12 mouse cellular contexts compared by ENCODE assay signal in the genomic region with DNA sequence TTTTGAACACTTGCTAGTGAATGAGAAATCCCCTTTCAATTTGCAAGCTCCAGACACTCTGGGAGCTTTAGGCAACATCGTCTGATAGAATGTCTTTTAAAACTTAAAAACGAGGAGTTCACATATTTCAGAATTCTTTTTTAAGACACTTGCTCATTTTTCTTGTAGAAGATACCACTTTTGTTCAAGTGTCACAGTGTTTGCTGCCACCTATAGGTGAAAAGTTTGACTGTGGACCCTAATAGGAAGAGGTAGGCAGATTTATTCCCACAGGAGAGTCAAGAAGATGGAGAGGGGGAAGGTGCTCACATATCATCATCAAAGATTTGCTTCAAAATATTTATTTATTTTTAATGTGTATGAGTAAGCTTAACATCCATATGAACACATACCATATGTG. TPM values are rescaled to one million over a fixed set of nuclear protein-coding genes. Genes with fewer than 3 reads are reported as not detected.
DNase-seq lines count a peak whose midpoint lies in the region; ATAC-seq and TF ChIP-seq lines count a peak whose summit lies in the region.
"Had no signal": no experiment of that assay in that cellular context is flagged by ENCODE, and none has a peak within 500 bp of the region (broad histone marks: within the 10 kb centered on the region; RNA-seq: fewer than 3 reads in every experiment).

No protein-coding gene starts in this region.

- TF ChIP-seq EP300 in lung, postnatal 0 days (IDR thresholded peaks at IDR 0.05): no peak

- DNase-seq in frontal cortex, postnatal 25 days (ENCODE audit: low spot score in 2 of 2): no peak
- peak; percentile 58 for DNase-seq in limb, embryonic 14.5 days (ENCODE audit: low spot score)
- DNase-seq in limb, embryonic 10.5 days (ENCODE audit: low spot score): no peak
- DNase-seq in ES-E14 (ENCODE audit: low read depth, low spot score): peak; percentile 34
- DNase-seq in lung, postnatal 0 days (ENCODE audit: low spot score): peak; percentile 51
- DNase-seq in natural killer cell, adult 2 months (ENCODE audit: low spot score in 2 of 2): no peak
- DNase-seq in frontal cortex, postnatal 10 days (ENCODE audit: low spot score in 2 of 2): no peak

- peak; percentile 65 for TF ChIP-seq CTCF in lung, postnatal 0 days (IDR thresholded peaks at IDR 0.05)

- peaks cover 49% of the 10 kb centered on the region for H3K36me3 ChIP-seq in limb, embryonic 14.5 days (ENCODE audit: control insufficient read depth, insufficient read depth, low read length)
- H3K36me3 ChIP-seq in limb, embryonic 10.5 days: peaks cover 86% of the 10 kb centered on the region
- peaks cover 44% of the 10 kb centered on the region for H3K36me3 ChIP-seq in ES-E14 (ENCODE audit: control insufficient read depth, insufficient read depth, low read length, poor library complexity, severe bottlenecking)
- H3K36me3 ChIP-seq in lung, postnatal 0 days (ENCODE audit: insufficient read depth, low read length): peaks cover 11% of the 10 kb centered on the region

- in situ Hi-C loops in ES-E14 (cut with MboI; ENCODE audit: low sequenced_read_pairs in 2 of 2, unreplicated experiment in 2 of 2): no loop called here

- H3K4me3 ChIP-seq in limb, embryonic 14.5 days (replicated peaks; ENCODE audit: low read length): no peak overlapping the region
- no peak overlapping the region for H3K4me3 ChIP-seq in limb, embryonic 10.5 days
- no peak overlapping the region for H3K4me3 ChIP-seq in ES-E14 (ENCODE audit: insufficient read depth in 1 of 2, low read depth in 1 of 2, low read length in 2 of 2, poor library complexity in 1 of 2, severe bottlenecking in 1 of 2)
- no peak overlapping the region for H3K4me3 ChIP-seq in lung, postnatal 0 days (ENCODE audit: low read depth, low read length)
- H3K4me3 ChIP-seq: embryonic facial prominence, embryonic 15.5 days; heart, embryonic 15.5 days; limb, embryonic 15.5 days; neural tube, embryonic 13.5 days had no signal

- H3K27ac ChIP-seq in limb, embryonic 14.5 days (replicated peaks; ENCODE audit: low read depth, low read length): no peak overlapping the region
- H3K27ac ChIP-seq in limb, embryonic 10.5 days: no peak overlapping the region
- H3K27ac ChIP-seq in ES-E14 (ENCODE audit: insufficient read depth, low read depth, low read length, poor library complexity, severe bottlenecking): no peak overlapping the region
- H3K27ac ChIP-seq in lung, postnatal 0 days (ENCODE audit: low read length): no peak overlapping the region
- H3K27ac ChIP-seq: embryonic facial prominence, embryonic 15.5 days; heart, embryonic 15.5 days; limb, embryonic 15.5 days; neural tube, embryonic 13.5 days had no signal

- no peaks in the 10 kb centered on the region for H3K9me3 ChIP-seq in limb, embryonic 14.5 days (ENCODE audit: control insufficient read depth, low read length)
- H3K9me3 ChIP-seq in limb, embryonic 10.5 days (replicated peaks): no peaks in the 10 kb centered on the region
- H3K9me3 ChIP-seq in ES-E14 (ENCODE audit: control insufficient read depth, insufficient read depth, low read depth, low read length): no peaks in the 10 kb centered on the region
- H3K9me3 ChIP-seq in lung, postnatal 0 days (ENCODE audit: low read length): no peaks in the 10 kb centered on the region
- H3K9me3 ChIP-seq: embryonic facial prominence, embryonic 15.5 days; heart, embryonic 15.5 days; limb, embryonic 15.5 days; neural tube, embryonic 13.5 days had no signal

- H3K9ac ChIP-seq in limb, embryonic 14.5 days (ENCODE audit: low read depth, low read length, severe bottlenecking): no peak overlapping the region
- H3K9ac ChIP-seq in ES-E14 (ENCODE audit: insufficient read depth, low read depth, low read length, poor library complexity, severe bottlenecking): no peak overlapping the region
- no peak overlapping the region for H3K9ac ChIP-seq in lung, postnatal 0 days (replicated peaks; ENCODE audit: low read depth)
- H3K9ac ChIP-seq: embryonic facial prominence, embryonic 15.5 days; heart, embryonic 15.5 days; limb, embryonic 15.5 days; neural tube, embryonic 13.5 days had no signal

- H3K4me2 ChIP-seq in limb, embryonic 14.5 days (replicated peaks; ENCODE audit: low read depth, low read length, severe bottlenecking): no peak overlapping the region
- H3K4me2 ChIP-seq in lung, postnatal 0 days (replicated peaks; ENCODE audit: low read depth, low read length): no peak overlapping the region
- H3K4me2 ChIP-seq: embryonic facial prominence, embryonic 15.5 days; heart, embryonic 15.5 days; limb, embryonic 15.5 days; neural tube, embryonic 13.5 days had no signal

- no peaks in the 10 kb centered on the region for H3K27me3 ChIP-seq in limb, embryonic 14.5 days (ENCODE audit: control insufficient read depth, insufficient read depth, low read length)
- H3K27me3 ChIP-seq in limb, embryonic 10.5 days (ENCODE audit: low read depth, poor library complexity, severe bottlenecking): no peaks in the 10 kb centered on the region
- no peaks in the 10 kb centered on the region for H3K27me3 ChIP-seq in lung, postnatal 0 days (replicated peaks; ENCODE audit: insufficient read depth, low read length)
- H3K27me3 ChIP-seq: embryonic facial prominence, embryonic 15.5 days; heart, embryonic 15.5 days; limb, embryonic 15.5 days; neural tube, embryonic 13.5 days had no signal

- ATAC-seq in frontal cortex, adult (ENCODE audit: low TSS enrichment): 0 out of 2 replicates have a peak, but pooled peaks have one; percentile 44
- ATAC-seq in limb, embryonic 14.5 days (ENCODE audit: low FRiP score, low read depth): no peak
- no peak for ATAC-seq in lung, postnatal 0 days

- H3K4me1 ChIP-seq in limb, embryonic 14.5 days (ENCODE audit: control insufficient read depth, insufficient read depth, low read length): no peaks in the 10 kb centered on the region
- no peaks in the 10 kb centered on the region for H3K4me1 ChIP-seq in limb, embryonic 10.5 days
- H3K4me1 ChIP-seq in ES-E14 (ENCODE audit: control insufficient read depth in 2 of 2, insufficient read depth in 2 of 2, low read length in 2 of 2, poor library complexity in 1 of 2): no peaks in the 10 kb centered on the region
- no peaks in the 10 kb centered on the region for H3K4me1 ChIP-seq in lung, postnatal 0 days (ENCODE audit: insufficient read depth, low read depth, low read length)
- H3K4me1 ChIP-seq: embryonic facial prominence, embryonic 15.5 days; heart, embryonic 15.5 days; limb, embryonic 15.5 days; neural tube, embryonic 13.5 days had no signal

- no peak for TF ChIP-seq POLR2A in limb, embryonic 14.5 days (IDR thresholded peaks at IDR 0.05; ENCODE audit: borderline replicate concordance, extremely low read depth, insufficient read depth, insufficient read length)

- WGBS in limb, embryonic 14.5 days: 65% methylated on average over 2 of the region's 2 CpGs
- WGBS in limb, embryonic 10.5 days: 84% methylated on average over 2 of the region's 2 CpGs
- WGBS in lung, postnatal 0 days: 52% methylated on average over 2 of the region's 2 CpGs

TF ChIP-seq in ES-E14, 5 proteins besides CTCF, POLR2A, EP300 and RAD21:
- TF ChIP-seq HCFC1 (IDR thresholded peaks at IDR 0.05; ENCODE audit: borderline replicate concordance, insufficient read depth, low read length) (no peak), MAFK (IDR thresholded peaks at IDR 0.05; ENCODE audit: insufficient read depth, low read depth, low read length) (no peak), ZC3H11A (IDR thresholded peaks at IDR 0.05; ENCODE audit: borderline replicate concordance, low read depth, low read length) (no peak), ZNF384 (IDR thresholded peaks at IDR 0.05; ENCODE audit: low read depth, low read length) (no peak), CHD2 (IDR thresholded peaks at IDR 0.05; ENCODE audit: low read depth, low read length) (no peak)

RNA-seq across cellular contexts. Expression of a gene that starts 8.4 kb away (rescaled TPM):
- 38.7 and 39.8 TPM in 2 replicates for polyA plus RNA-seq in limb, embryonic 14.5 days (2012; rRNA removed)
- polyA plus RNA-seq in limb, embryonic 14.5 days (2014; fragmentation: Nextera tagmentation; extraction: Ambion mirVana): 60.8 and 70.8 TPM in 2 replicates
- 104 and 106 TPM in 2 replicates for polyA plus RNA-seq in limb, embryonic 10.5 days (2016; fragmentation: Nextera tagmentation; extraction: Ambion mirVana)
- total RNA-seq in ES-E14 (2012; rRNA removed): 35.7 and 39.9 TPM in 2 replicates
- polyA plus RNA-seq in lung, postnatal 0 days (2015; fragmentation: Nextera tagmentation; extraction: Ambion mirVana): 27.7 and 28.0 TPM in 2 replicates

RNA-seq across cellular contexts. Expression of a gene that starts 59.5 kb away (rescaled TPM):
- 70.1 and 91.7 TPM in 2 replicates for polyA plus RNA-seq in limb, embryonic 14.5 days (2012; rRNA removed)
- polyA plus RNA-seq in limb, embryonic 14.5 days (2014; fragmentation: Nextera tagmentation; extraction: Ambion mirVana): 103 and 113 TPM in 2 replicates
- polyA plus RNA-seq in limb, embryonic 10.5 days (2016; fragmentation: Nextera tagmentation; extraction: Ambion mirVana): 114 and 129 TPM in 2 replicates
- 17.1 and 25.5 TPM in 2 replicates for total RNA-seq in ES-E14 (2012; rRNA removed)
- polyA plus RNA-seq in lung, postnatal 0 days (2015; fragmentation: Nextera tagmentation; extraction: Ambion mirVana): 104 and 108 TPM in 2 replicates

Comparison
In these comparisons a context has a peak if more than half of its experiments do, and no peak if none do; other contexts are left out.
1. DNase-seq: peak in limb, embryonic 14.5 days (single experiment), ES-E14 (single experiment) and lung, postnatal 0 days (single experiment); none in frontal cortex, postnatal 25 days (0 of 2), limb, embryonic 10.5 days (single experiment), natural killer cell, adult 2 months (0 of 2) and frontal cortex, postnatal 10 days (0 of 2).